In the genomic region with DNA sequence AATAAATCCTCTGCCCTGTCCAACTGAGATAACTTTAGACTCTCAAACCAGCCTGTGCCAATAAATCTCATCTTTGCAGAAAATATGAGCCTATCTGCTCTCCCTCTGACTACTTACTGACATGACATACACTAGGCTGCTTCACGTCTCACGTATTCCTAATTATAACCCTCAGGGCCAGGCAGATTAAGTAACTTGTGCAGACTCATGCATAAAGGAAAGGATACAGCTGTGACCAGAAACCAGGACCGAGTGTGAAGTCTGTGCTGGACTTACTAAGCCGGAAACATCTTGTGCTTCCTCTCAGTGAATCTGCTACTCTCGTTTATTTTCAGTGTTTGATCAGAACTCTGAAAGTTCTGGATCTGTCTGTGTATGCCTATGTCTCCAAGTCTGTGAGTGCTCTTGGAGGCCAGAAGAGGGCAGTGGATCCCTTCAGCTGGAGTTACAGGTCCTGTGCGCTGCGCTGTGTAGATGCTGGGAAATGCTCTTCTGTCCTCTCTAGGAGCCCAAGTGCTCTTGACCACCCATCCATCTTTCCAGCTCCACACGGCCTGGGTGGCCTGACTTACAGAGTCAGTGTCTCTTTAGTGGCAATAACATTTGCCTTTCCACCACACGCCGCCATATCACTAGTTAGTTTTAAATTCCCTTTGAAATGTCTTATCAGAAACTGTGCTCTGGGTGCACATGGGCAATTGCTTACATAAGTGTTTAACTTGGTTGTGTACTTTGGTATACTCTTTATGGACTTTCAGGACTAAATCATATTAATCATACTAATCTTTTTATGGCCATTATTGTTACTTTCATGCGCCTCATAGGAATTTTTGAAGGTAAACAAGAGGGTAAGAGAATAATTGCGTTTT, we compare ENCODE assay signal across 7 mouse cellular contexts. TPM values are rescaled to one million over a fixed set of nuclear protein-coding genes. Genes with fewer than 3 reads are reported as not detected.
DNase-seq lines count a peak whose midpoint lies in the region; ATAC-seq and TF ChIP-seq lines count a peak whose summit lies in the region.

No protein-coding gene starts in this region.

- 45% methylated on average over 12 of the region's 12 CpGs for WGBS in intestine, embryonic 15.5 days

- H3K36me3 ChIP-seq in MEL (ENCODE audit: control insufficient read depth in 1 of 2, insufficient read depth in 2 of 2, low read length in 2 of 2): peaks cover 0 to 3% of the 10 kb centered on the region in 2 experiments; a peak in 1 of 4 replicates
- no peaks in the 10 kb centered on the region for H3K36me3 ChIP-seq in intestine, embryonic 15.5 days

- no peak overlapping the region for H3K9ac ChIP-seq in MEL (ENCODE audit: control insufficient read depth, low read depth, low read length, poor library complexity, severe bottlenecking)
- no peak overlapping the region for H3K9ac ChIP-seq in intestine, embryonic 15.5 days

- intact Hi-C loops in left cerebral cortex, adult 2 months (cut with DNase I): no loop called here

- H3K79me2 ChIP-seq in MEL (ENCODE audit: control insufficient read depth, insufficient read depth, low read length, poor library complexity): no peaks in the 10 kb centered on the region

- no peak for TF ChIP-seq EP300 in MEL (IDR thresholded peaks at IDR 0.05; ENCODE audit: low read depth in 1 of 2, low read length in 2 of 2)

- no peaks in the 10 kb centered on the region for H3K9me3 ChIP-seq in MEL (replicated peaks; ENCODE audit: insufficient read depth, low read length)
- no peaks in the 10 kb centered on the region for H3K9me3 ChIP-seq in intestine, embryonic 15.5 days

- peaks cover 0 to 8% of the 10 kb centered on the region in 2 experiments; a peak in 2 of 4 replicates for H3K4me1 ChIP-seq in MEL (ENCODE audit: control insufficient read depth in 1 of 2, insufficient read depth in 2 of 2, low read length in 2 of 2)
- no peaks in the 10 kb centered on the region for H3K4me1 ChIP-seq in intestine, embryonic 15.5 days (replicated peaks)

- no peak overlapping the region for H3K27ac ChIP-seq in left cerebral cortex, adult 2 months
- no peak overlapping the region for H3K27ac ChIP-seq in MEL (ENCODE audit: control insufficient read depth, low read depth, low read length)
- no peak overlapping the region for H3K27ac ChIP-seq in intestine, embryonic 15.5 days

- no peaks in the 10 kb centered on the region; a peak in 1 of 4 replicates for H3K27me3 ChIP-seq in MEL (ENCODE audit: control insufficient read depth in 1 of 2, insufficient read depth in 2 of 2, low read length in 2 of 2)
- H3K27me3 ChIP-seq in intestine, embryonic 15.5 days (replicated peaks): no peaks in the 10 kb centered on the region

- no peak for DNase-seq in left cerebral cortex, adult 2 months (ENCODE audit: extremely low spot score in 1 of 2, low spot score in 2 of 2)
- no peak for DNase-seq in left cerebral cortex, adult 8-10 months (ENCODE audit: low spot score in 2 of 2)
- peak; percentile 16 for DNase-seq in MEL (ENCODE audit: low read depth, low spot score)
- peak; percentile 42 for DNase-seq in c-Kit-positive CD71-negative TER-119-negative erythroid progenitor cells, embryonic 14.5 days (ENCODE audit: low read depth)
- DNase-seq in urinary bladder, postnatal 4 days (ENCODE audit: low spot score in 2 of 2): no peak

- peak; percentile 82 for ATAC-seq in intestine, embryonic 15.5 days
- ATAC-seq in neutrophil, adult 5-6 weeks (ENCODE audit: extremely low read depth, insufficient number of reproducible peaks, low FRiP score, poor library complexity, severe bottlenecking): peak; percentile 62; the same call in 1 of the 2 replicates

- no peak overlapping the region for H3K4me3 ChIP-seq in left cerebral cortex, adult 2 months
- no peak overlapping the region for H3K4me3 ChIP-seq in MEL (ENCODE audit: control insufficient read depth in 1 of 2, insufficient read depth in 1 of 2, low read depth in 2 of 2, low read length in 2 of 2)
- no peak overlapping the region for H3K4me3 ChIP-seq in intestine, embryonic 15.5 days (replicated peaks)

- no peak overlapping the region for H3K4me2 ChIP-seq in intestine, embryonic 15.5 days (replicated peaks)

- TF ChIP-seq CTCF in left cerebral cortex, adult 2 months (IDR thresholded peaks at IDR 0.05): peak; percentile 50
- peak in 2 of 3 experiments; percentile 20 to 38; a peak in 2 of 6 replicates for TF ChIP-seq CTCF in MEL (IDR thresholded peaks at IDR 0.05 in 2 of 3, conservative IDR thresholded peaks at IDR 0.05 in 1 of 3; ENCODE audit: control insufficient read depth in 1 of 3, insufficient read depth in 1 of 3, low read depth in 2 of 3, low read length in 3 of 3, poor library complexity in 1 of 3, severe bottlenecking in 1 of 3)

- TF ChIP-seq RAD21 in MEL (IDR thresholded peaks at IDR 0.05; ENCODE audit: low read depth, low read length): peak; percentile 4

- no peak for TF ChIP-seq POLR2A in MEL (IDR thresholded peaks at IDR 0.05; ENCODE audit: control insufficient read depth in 1 of 2, insufficient read depth in 1 of 2, low read depth in 1 of 2, low read length in 2 of 2, poor library complexity in 1 of 2)

TF ChIP-seq in MEL, 35 proteins besides CTCF, POLR2A, EP300 and RAD21:
- TF ChIP-seq MXI1 (IDR thresholded peaks at IDR 0.05; ENCODE audit: low read depth, low read length) (no peak), NRF1 (IDR thresholded peaks at IDR 0.05; ENCODE audit: insufficient read depth, low read depth, low read length, poor library complexity, severe bottlenecking) (no peak), MAFK (IDR thresholded peaks at IDR 0.05; ENCODE audit: borderline replicate concordance, low read depth, low read length) (no peak), GABPA (IDR thresholded peaks at IDR 0.05; ENCODE audit: low read depth, low read length) (no peak), TBP (IDR thresholded peaks at IDR 0.05; ENCODE audit: low read depth, low read length) (no peak), ZNF384 (IDR thresholded peaks at IDR 0.05; ENCODE audit: low read depth, low read length) (no peak), TAL1 (IDR thresholded peaks at IDR 0.05; ENCODE audit: low read length) (no peak), ETS1 (IDR thresholded peaks at IDR 0.05; ENCODE audit: low read depth, low read length) (no peak), TCF12 (IDR thresholded peaks at IDR 0.05; ENCODE audit: low read depth, low read length) (no peak)

RNA-seq across cellular contexts. Expression of gene Arl14, which starts 13.5 kb away (rescaled TPM):
- total RNA-seq in left cerebral cortex, adult 2 months (2021): not detected
- not detected for total RNA-seq in left cerebral cortex, adult 8-10 months (2022)
- total RNA-seq in MEL (2012; rRNA removed): not detected in 2 replicates
- not detected for polyA plus RNA-seq in MEL (2012; ENCODE audit: insufficient read depth in 1 of 2, insufficient read length in 2 of 2, low read depth in 1 of 2, low replicate concordance in 2 of 2, missing spikeins in 1 of 2)
- 1.9 and 3.0 TPM in 2 replicates for polyA plus RNA-seq in intestine, embryonic 15.5 days (2015; fragmentation: Nextera tagmentation; extraction: Ambion mirVana)
- not detected in 2 replicates for total RNA-seq in neutrophil, adult 5-6 weeks (2017)

Comparison
In these comparisons a context has a peak if more than half of its experiments do, and no peak if none do; other contexts are left out.
1. DNase-seq: peak in MEL (single experiment) and c-Kit-positive CD71-negative TER-119-negative erythroid progenitor cells, embryonic 14.5 days (single experiment); none in left cerebral cortex, adult 2 months (0 of 2), left cerebral cortex, adult 8-10 months (0 of 2) and urinary bladder, postnatal 4 days (0 of 2).